Comparison of ENCODE assay signal across 19 mouse cellular contexts in genomic region chr16:45869044-45869443, GRCm38 (mm10).
"Had no signal": no experiment of that assay in that cellular context is flagged by ENCODE, and none has a peak within 500 bp of the region (broad histone marks: within the 10 kb centered on the region; RNA-seq: fewer than 3 reads in every experiment).

No protein-coding gene starts in this region.

- H3K4me1 ChIP-seq: midbrain, embryonic 10.5 days; midbrain, embryonic 12.5 days; neural tube, embryonic 13.5 days; neural tube, embryonic 15.5 days; stomach, embryonic 15.5 days had no signal

- H3K27ac ChIP-seq: lung, embryonic 15.5 days; midbrain, embryonic 10.5 days; midbrain, embryonic 12.5 days; neural tube, embryonic 13.5 days; neural tube, embryonic 15.5 days; stomach, embryonic 15.5 days; stomach, postnatal 0 days had no signal

- ATAC-seq: lung, postnatal 0 days; midbrain, embryonic 16.5 days had no signal

- H3K27me3 ChIP-seq: lung, embryonic 15.5 days; midbrain, embryonic 12.5 days; neural tube, embryonic 13.5 days; neural tube, embryonic 15.5 days; stomach, embryonic 15.5 days had no signal

- DNase-seq: lung, adult 2 months; lung, postnatal 14 days; lung, postnatal 36 days; midbrain, embryonic 14.5 days; retina, postnatal 1 day; right cerebral cortex, adult 18-20 months; thymus, adult 2 months; thymus, postnatal 25 days; thymus, postnatal 4 days had no signal

- H3K9ac ChIP-seq: lung, embryonic 15.5 days; midbrain, embryonic 12.5 days; neural tube, embryonic 13.5 days; neural tube, embryonic 15.5 days; stomach, embryonic 15.5 days had no signal

- H3K4me2 ChIP-seq: lung, embryonic 15.5 days; midbrain, embryonic 12.5 days; neural tube, embryonic 13.5 days; neural tube, embryonic 15.5 days; stomach, embryonic 15.5 days had no signal

- H3K9me3 ChIP-seq: lung, embryonic 15.5 days; midbrain, embryonic 10.5 days; midbrain, embryonic 12.5 days; neural tube, embryonic 13.5 days; neural tube, embryonic 15.5 days; stomach, embryonic 15.5 days had no signal

- H3K36me3 ChIP-seq: lung, embryonic 15.5 days; midbrain, embryonic 10.5 days; midbrain, embryonic 12.5 days; neural tube, embryonic 13.5 days; neural tube, embryonic 15.5 days; stomach, embryonic 15.5 days had no signal

- H3K4me3 ChIP-seq: lung, embryonic 15.5 days; midbrain, embryonic 10.5 days; midbrain, embryonic 12.5 days; myocyte; neural tube, embryonic 13.5 days; neural tube, embryonic 15.5 days; stomach, embryonic 15.5 days had no signal
